Mouse (Mus musculus) MEL-GATA-1-ER (cell line): Measurements from ENCODE around the gene Gm3409.
"Not testable (repeated sequence)": the region's sequence is repeated elsewhere in the genome, so short reads cannot be mapped to it uniquely, and the experiment has no call there.

ENCODE experiments used
- DNase-seq: peaks from one replicate; pipeline ENCODE4 v3.0.0-alpha.2; 2012; ENCODE audit warnings: low read depth; ENCODE audit errors: extremely low read depth

The Gm3409 gene

DNA sequence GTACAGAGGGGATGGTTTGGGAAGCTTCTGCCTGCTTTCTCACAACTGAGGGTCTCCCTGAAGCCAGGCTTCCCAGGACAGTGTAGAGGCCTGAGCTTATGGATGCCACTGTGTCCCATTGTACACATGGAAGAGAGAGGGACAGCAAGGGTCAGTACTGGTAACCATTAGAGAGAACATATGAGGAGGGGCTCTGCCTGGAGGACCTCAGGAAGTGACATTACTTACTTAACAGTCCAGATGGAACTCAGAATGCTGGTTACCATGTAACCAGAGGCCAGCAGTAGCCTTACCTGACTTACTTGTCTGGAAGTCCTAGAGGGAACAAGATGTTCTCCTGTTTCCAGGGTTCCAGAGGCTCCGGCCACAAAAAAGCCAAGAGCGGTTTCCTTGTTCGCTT lies at the start of gene Gm3409:
TSS of gene Gm3409 (plus strand) at position 301 of the 400 bp plus-strand sequence.
- not testable (repeated sequence) for DNase-seq

DNA sequence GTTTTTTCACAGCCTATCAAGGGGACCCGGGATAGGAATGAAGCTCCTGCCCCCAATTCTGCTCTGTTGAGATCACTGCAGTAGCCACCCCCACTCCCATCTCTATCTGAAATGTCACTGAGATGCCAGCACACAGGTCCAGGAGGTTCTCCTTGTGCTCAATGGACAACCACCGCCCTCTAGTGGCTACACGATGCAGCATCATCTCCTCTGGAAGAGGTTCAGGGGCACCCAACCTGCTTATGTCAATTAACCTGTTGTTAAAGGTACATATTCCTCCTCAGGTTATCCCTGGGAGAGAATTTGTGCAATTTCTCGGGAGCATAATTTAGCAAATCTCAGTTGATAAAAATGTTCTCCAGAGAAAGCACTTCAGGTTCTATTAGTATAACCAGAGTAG lies 48.5 kb upstream of the Gm3409 start:
- not testable (repeated sequence) for DNase-seq

DNA sequence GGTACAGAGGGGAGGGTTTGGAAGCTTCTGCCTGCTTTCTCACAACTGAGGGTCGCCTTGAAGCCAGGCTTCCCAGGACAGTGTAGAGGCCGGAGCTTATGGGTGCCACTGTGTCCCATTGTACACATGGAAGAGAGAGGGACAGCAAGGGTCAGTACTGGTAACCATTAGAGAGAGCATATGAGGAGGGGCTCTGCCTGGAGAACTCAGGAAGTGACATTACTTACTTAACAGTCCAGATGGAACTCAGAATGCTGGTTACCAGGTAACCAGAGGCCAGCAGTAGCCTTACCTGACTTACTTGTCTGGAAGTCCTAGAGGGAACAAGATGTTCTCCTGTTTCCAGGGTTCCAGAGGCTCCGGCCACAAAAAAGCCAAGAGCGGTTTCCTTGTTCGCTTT lies 46.4 kb upstream of the Gm3409 start, which contains the start of gene Gm6370:
TSS of gene Gm6370 (plus strand) at position 301 of the 400 bp plus-strand sequence.
- DNase-seq: not testable (repeated sequence)

DNA sequence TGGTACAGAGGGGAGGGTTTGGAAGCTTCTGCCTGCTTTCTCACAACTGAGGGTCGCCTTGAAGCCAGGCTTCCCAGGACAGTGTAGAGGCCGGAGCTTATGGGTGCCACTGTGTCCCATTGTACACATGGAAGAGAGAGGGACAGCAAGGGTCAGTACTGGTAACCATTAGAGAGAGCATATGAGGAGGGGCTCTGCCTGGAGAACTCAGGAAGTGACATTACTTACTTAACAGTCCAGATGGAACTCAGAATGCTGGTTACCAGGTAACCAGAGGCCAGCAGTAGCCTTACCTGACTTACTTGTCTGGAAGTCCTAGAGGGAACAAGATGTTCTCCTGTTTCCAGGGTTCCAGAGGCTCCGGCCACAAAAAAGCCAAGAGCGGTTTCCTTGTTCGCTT lies 35.3 kb upstream of the Gm3409 start, which contains the start of gene 4930449I24Rik:
TSS of gene 4930449I24Rik (plus strand) at position 301 of the 400 bp plus-strand sequence.
- DNase-seq: not testable (repeated sequence)

DNA sequence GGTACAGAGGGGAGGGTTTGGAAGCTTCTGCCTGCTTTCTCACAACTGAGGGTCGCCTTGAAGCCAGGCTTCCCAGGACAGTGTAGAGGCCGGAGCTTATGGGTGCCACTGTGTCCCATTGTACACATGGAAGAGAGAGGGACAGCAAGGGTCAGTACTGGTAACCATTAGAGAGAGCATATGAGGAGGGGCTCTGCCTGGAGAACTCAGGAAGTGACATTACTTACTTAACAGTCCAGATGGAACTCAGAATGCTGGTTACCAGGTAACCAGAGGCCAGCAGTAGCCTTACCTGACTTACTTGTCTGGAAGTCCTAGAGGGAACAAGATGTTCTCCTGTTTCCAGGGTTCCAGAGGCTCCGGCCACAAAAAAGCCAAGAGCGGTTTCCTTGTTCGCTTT lies 23.6 kb upstream of the Gm3409 start, which contains the start of gene Gm3402:
TSS of gene Gm3402 (plus strand) at position 301 of the 400 bp plus-strand sequence.
- DNase-seq: not testable (repeated sequence)

DNA sequence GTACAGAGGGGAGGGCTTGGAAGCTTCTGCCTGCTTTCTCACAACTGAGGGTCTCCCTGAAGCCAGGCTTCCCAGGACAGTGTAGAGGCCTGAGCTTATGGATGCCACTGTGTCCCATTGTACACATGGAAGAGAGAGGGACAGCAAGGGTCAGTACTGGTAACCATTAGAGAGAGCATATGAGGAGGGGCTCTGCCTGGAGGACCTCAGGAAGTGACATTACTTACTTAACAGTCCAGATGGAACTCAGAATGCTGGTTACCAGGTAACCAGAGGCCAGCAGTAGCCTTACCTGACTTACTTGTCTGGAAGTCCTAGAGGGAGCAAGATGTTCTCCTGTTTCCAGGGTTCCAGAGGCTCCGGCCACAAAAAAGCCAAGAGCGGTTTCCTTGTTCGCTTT lies 11.9 kb upstream of the Gm3409 start, which contains the start of gene Gm3404:
TSS of gene Gm3404 (plus strand) at position 301 of the 400 bp plus-strand sequence.
- not testable (repeated sequence) for DNase-seq

DNA sequence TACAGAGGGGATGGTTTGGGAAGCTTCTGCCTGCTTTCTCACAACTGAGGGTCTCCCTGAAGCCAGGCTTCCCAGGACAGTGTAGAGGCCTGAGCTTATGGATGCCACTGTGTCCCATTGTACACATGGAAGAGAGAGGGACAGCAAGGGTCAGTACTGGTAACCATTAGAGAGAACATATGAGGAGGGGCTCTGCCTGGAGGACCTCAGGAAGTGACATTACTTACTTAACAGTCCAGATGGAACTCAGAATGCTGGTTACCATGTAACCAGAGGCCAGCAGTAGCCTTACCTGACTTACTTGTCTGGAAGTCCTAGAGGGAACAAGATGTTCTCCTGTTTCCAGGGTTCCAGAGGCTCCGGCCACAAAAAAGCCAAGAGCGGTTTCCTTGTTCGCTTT lies 18.4 kb downstream of the Gm3409 start, which contains the start of gene Gm3415:
TSS of gene Gm3415 (plus strand) at position 301 of the 400 bp plus-strand sequence.
- not testable (repeated sequence) for DNase-seq

DNA sequence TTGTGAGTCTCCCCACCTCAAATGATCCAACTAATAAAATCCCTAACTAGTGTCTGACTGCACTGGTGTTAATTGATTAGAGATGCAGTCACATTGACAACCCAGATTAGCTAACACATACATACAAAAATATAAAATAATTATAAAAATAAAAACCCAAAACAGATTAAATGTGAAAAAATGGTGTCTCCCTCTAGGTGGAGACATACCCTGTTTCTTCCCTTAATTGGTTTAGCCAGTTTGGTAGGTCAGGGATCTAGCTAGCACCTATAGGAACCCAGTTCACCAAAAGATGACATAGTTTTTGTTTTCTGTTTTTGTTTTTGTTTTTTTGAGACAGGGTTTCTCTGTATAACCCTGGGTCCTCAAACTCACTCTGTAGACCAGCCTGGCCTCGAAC lies 26.8 kb downstream of the Gm3409 start:
- DNase-seq: no peak

DNA sequence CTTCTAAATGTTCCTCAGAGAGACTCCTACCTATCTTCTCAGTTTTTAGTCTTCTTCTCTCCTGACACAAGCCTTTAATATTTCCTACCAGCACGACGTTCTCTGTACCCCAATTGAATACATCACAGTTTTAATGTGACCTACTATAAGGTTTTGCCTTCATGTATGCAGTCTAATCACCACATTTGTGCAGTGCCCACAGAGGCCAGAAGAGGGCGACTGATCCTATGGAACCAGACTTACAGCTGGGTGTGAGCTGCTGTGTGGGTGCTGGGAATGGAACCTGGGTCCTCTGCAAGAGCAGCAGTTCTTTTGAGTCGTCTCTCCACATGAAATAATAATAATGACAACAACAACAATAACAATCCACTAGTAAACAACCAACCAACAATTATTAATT lies 29.6 kb downstream of the Gm3409 start:
- peak; percentile 15 for DNase-seq

DNA sequence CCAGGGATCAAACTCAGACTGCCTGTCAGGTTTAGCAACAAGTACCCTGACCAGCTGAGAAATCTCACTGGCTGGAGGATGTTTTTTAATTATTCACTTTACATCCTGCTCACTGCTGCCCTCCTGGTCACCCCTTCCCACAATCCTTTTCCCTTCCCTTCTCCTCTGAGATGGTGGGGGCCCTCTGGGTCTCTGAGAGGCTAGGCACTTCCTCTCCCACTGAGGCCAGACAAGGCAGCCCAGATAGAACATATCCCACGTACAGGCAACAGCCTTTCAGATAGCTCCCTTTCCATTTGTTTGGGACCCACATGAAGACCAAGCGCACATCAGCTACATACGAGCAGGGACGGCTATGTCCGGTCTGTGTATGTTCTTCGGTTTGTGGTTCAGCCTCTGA lies 32.7 kb downstream of the Gm3409 start:
- DNase-seq: not testable (repeated sequence)

DNA sequence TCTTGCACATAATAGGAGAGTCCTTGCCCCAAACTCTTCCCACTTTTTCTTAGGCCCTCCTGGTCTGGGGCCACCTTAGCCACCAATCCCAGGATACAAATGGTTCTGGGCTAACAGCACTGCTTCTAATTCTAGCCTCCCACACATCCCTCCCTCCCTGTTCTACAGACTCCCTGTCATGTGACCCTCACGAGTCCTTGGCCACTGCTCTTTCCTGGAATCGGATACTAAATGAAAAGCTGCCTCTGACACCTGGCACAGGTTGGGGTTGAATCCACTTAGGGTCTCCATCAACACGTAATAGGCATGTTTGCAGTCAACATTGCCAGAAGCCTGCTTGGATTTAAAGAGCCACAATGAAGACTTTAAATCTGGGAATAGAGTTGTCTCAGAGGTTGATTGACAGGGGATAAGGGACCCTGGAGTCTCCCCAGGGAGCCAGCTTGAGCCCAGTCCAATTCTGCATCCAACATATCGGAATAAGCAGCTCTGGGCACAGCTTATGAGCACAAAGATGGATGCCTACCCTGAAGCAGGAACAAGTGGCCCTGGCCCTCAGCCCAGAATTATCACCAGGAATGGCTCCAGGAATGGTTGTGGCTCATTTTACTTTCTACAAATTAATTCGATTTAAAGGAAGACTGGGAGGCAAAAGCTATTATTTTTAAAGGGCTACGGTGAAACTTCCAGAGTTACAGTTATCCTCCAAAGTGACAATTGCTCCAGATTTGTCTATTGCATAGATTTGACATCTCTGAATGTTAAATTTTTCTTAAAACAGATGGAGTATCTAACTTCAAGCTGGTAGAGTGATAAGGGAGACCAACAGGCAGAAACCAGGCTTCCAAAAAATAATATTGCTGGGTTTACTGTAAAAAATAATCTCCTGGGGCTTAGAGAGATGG lies 34.6 kb downstream of the Gm3409 start:
- not testable (repeated sequence) for DNase-seq

DNA sequence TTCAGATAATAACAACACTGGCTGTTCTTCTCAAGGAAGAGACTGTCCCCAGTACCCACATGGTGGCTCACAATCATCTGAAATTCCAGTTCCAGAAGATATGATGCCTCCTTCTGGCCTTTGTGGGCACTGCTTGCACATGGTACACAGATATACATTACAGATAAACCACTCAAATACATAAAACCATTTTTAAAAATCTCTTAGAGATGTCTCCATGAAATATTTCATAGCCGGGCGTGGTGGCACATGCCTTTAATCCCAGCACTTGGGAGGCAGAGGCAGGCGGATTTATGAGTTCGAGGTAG lies 35.2 kb downstream of the Gm3409 start:
- not testable (repeated sequence) for DNase-seq

DNA sequence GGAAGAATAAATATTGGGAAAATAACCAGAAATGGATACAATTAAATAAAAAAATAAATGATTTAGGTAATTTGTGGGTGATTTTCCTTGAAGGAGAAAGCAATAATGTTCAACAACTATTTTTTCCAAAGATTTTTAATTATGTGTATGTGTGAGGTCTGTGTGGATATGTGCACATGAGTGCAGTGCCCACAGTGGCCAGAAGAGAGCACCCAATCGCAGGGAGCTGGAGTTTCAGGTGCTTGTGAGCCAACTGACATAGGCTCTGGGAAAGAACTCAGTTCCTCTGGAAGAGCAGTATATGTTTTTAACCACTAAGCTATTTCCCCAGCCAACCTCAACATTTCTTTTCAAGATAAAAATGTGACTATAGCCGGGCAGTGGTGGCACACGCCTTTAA lies 39.2 kb downstream of the Gm3409 start:
- no peak for DNase-seq

DNA sequence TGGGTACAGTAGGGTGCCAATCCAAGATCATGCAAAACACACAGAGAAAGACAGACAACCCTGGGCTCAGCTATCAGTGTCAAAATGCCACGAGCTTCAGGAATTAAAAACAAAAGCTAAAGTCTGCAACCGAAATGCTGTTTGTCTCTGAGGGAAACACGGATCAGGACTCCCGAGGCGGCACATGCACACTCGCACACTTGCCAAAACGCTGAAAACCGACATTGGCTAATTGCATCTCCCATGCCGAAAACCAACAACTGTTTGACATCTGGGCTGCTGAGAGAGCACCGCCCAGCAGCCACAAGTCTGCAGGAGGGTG lies 46.7 kb downstream of the Gm3409 start:
- no peak for DNase-seq

DNA sequence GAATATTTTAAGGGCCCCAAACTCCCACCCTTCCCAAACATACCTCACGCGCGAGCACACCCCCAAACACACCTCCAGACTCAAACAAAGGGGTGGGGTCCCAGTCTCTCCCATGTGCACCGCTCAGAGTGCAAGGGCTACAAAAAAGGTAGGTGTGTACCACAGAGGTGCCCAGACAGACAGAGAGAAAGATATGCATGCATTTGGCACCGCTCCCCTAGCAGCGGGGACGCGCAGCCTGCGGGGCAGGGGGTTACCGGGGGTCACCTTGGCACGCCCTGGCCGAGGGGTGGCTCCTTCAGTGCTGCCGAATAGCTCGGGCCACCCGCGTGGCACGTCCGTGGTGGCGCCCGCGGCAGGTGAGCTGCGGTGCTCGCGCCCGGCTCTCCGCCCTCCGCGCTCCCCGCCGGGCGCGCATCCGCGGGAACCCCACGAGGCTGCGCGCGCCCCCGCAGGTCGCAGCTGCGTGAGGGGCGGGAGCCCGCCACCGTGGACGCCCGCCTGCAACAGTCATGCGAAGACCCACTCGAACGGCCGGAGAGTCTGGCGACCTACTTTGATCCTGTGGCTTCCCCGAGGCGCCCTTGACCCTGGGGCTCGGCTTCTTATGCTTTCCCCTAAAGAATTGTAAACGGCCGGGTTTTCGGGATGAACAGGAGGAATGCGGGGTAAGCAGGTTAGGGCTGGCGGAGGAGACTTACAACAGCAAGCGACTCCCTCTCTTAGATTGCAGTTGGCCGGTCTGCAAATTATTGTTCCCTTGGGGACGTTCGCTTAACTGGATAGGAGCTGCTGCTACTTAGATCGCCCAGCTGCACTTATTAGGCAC lies 47.2 kb downstream of the Gm3409 start, which contains the start of gene Gpr12:
TSS of gene Gpr12 (minus strand) at position 762 of the 829 bp plus-strand sequence.
- no peak for DNase-seq

DNA sequence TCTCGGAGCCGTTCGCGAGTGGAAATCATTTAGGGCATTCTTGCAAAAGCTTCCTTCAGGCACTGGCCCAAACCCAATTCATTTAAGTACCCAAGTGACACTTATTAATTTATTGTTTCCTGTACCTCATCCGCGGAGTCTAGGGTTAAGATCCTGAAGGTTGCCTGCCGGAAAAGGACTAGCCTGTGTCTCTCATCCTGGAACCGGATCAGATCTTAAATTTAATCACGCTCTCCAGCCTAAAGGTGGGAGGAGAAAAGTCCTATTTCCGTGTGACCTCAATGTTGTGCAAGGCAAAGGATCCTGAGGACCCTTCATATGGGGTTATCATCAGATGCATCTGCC lies 47.8 kb downstream of the Gm3409 start:
- DNase-seq: no peak

DNA sequence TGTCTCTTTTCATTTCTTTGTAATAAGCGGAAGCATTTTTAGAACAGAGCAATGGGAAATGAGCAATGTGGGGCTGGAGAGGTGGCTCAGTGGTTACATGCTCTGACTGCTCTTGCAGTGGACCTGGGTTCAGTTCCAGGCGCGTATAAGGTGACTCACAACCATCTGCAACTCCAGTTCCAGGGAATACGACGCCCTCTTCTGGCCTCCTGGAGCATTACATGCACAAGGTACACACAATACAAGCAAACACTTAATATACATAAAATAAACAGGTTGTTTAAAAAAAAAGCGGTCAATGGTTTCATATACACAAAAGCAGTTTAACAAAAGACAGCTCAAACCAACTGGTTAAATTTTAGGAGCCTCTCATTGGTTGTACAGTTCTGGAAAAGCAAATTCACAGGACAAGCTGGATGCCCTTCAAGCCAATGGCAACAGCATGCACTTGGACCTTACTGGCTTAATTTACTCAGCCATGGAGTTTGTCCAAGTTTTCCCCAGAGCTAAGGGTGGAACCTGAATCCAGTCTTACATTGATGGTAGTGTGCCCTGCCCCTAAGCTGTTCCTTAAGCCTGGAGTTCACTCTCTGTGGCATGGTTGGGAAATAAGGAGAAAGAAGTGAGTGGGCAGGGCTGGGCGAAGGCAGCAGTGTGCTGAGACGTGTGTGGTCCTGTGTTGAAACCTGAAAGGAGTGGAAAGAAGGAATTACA lies 49.1 kb downstream of the Gm3409 start:
- DNase-seq: no peak
